Mouse (Mus musculus): Measurements from ENCODE around the gene Trappc2l. TPM values are rescaled to one million over a fixed set of nuclear protein-coding genes. Genes with fewer than 3 reads are reported as not detected.

Trappc2l gene
- total and polyA plus RNA-seq, 3 experiments, result 0.75 to 32.2 (median 31.8) TPM

DNA sequence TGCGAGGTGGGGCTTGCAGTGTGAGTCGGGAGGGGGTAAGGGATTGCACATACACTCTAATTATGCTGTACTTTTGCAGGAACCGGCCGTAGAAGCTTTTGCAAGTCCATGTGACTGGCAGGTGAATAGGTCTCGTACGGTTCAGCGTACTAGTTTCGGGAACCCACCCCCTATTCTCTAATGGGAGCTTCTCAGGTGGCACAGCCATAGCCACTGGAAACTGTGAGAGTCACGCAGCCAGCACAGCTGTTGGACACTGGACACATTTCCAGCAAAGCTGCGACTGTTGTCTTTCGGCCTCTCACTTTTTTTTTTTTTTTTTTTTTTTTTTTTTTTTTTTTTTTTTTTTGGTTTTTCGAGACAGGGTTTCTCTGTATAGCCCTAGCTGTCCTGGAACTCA, 4.6 kb upstream of the Trappc2l start:
- peaks cover 7% of the 10 kb centered on the region for H3K36me3 ChIP-seq (replicated peaks)
- peaks cover 15% of the 10 kb centered on the region for H3K4me1 ChIP-seq (ENCODE audit: insufficient read depth, low read depth, low read length)
- DNase-seq (ENCODE audit: low spot score) (no peak), ATAC-seq (ENCODE audit: extremely low read depth, insufficient number of reproducible peaks, low FRiP score, poor library complexity, severe bottlenecking) (no peak)
- H3K27me3 ChIP-seq (ENCODE audit: insufficient read depth, low read length), result peaks cover 35% of the 10 kb centered on the region
- no peaks in the 10 kb centered on the region for H3K9me3 ChIP-seq (replicated peaks)
- TF ChIP-seq GATA2 (IDR thresholded peaks at IDR 0.05; ENCODE audit: borderline replicate concordance, low read depth, low read length), result no peak
- TF ChIP-seq TAL1 (conservative IDR thresholded peaks at IDR 0.05; ENCODE audit: low read depth, low read length), result no peak
- no peak for TF ChIP-seq POLR2AphosphoS5 (IDR thresholded peaks at IDR 0.05; ENCODE audit: insufficient replicate concordance, low read depth, low read length)
- no peak for TF ChIP-seq GATA1 (IDR thresholded peaks at IDR 0.05; ENCODE audit: borderline replicate concordance, low read length)
- TF ChIP-seq CTCF (IDR thresholded peaks at IDR 0.05; ENCODE audit: low read depth, low read length), result no peak
- H3K4me3 ChIP-seq (ENCODE audit: low read depth, low read length), result no peak overlapping the region

DNA sequence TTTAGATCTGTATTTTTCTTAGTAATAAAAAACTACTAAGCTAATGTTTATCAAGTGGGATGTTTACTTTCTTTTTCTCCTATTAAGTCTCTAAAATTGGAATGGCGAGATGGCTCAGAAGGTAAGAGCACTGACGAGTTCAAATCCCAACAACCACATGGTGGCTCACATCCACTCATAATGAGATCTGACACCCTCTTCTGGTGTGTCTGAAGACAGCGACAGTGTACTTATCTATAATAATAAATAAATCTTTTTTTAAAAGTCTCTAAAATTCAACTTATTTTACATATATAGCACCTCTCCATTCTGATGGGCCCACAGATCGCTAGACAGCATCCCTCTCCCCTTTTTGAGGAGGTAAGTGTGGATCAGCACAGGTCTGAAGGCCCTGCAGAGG, 1.2 kb upstream of the Trappc2l start:
- H3K4me1 ChIP-seq (ENCODE audit: insufficient read depth, low read depth, low read length), result peaks cover 20% of the 10 kb centered on the region
- DNase-seq (ENCODE audit: low spot score), result no peak
- no peak overlapping the region for H3K4me3 ChIP-seq (ENCODE audit: low read depth, low read length)
- H3K9me3 ChIP-seq (replicated peaks), result no peaks in the 10 kb centered on the region
- TF ChIP-seq CTCF (IDR thresholded peaks at IDR 0.05; ENCODE audit: low read depth, low read length), result no peak
- H3K36me3 ChIP-seq (replicated peaks), result peaks cover 26% of the 10 kb centered on the region
- peaks cover 10% of the 10 kb centered on the region; the same call in 1 of the 2 replicates for H3K27me3 ChIP-seq (ENCODE audit: insufficient read depth, low read length)
- ATAC-seq (ENCODE audit: extremely low read depth, insufficient number of reproducible peaks, low FRiP score, poor library complexity, severe bottlenecking), result no peak

GRCm38 (mm10) chr8:122610612-122611277, 695 bp upstream of the Trappc2l start:
- ATAC-seq (ENCODE audit: extremely low read depth, insufficient number of reproducible peaks, low FRiP score, poor library complexity, severe bottlenecking) (no peak), DNase-seq (ENCODE audit: low spot score) (peak; percentile 48)
- peaks cover 6% of the 10 kb centered on the region; the same call in 1 of the 2 replicates for H3K27me3 ChIP-seq (ENCODE audit: insufficient read depth, low read length)

GRCm38 (mm10) chr8:122616181-122616905, 4.9 kb downstream of the Trappc2l start:
- H3K4me1 ChIP-seq (ENCODE audit: insufficient read depth, low read depth, low read length), result peaks cover 28% of the 10 kb centered on the region
- ATAC-seq (ENCODE audit: extremely low read depth, insufficient number of reproducible peaks, low FRiP score, poor library complexity, severe bottlenecking), result no peak

More at GRCm38 (mm10) chr8:122610612-122611277, 695 bp upstream of the Trappc2l start:
- Histone ChIP-seq H3K4me3 (ENCODE audit: low read depth, low read length) (peak overlapping the region; percentile 86), H3K4me1 (ENCODE audit: insufficient read depth, low read depth, low read length) (peaks cover 20% of the 10 kb centered on the region), H3K36me3 (replicated peaks) (peaks cover 31% of the 10 kb centered on the region), H3K9me3 (replicated peaks) (no peaks in the 10 kb centered on the region)
- TF ChIP-seq GATA1 (IDR thresholded peaks at IDR 0.05; ENCODE audit: borderline replicate concordance, low read length) (no peak), POLR2AphosphoS5 (IDR thresholded peaks at IDR 0.05; ENCODE audit: insufficient replicate concordance, low read depth, low read length) (no peak), CTCF (IDR thresholded peaks at IDR 0.05; ENCODE audit: low read depth, low read length) (no peak), TAL1 (conservative IDR thresholded peaks at IDR 0.05; ENCODE audit: low read depth, low read length) (no peak), GATA2 (IDR thresholded peaks at IDR 0.05; ENCODE audit: borderline replicate concordance, low read depth, low read length) (no peak)

DNA sequence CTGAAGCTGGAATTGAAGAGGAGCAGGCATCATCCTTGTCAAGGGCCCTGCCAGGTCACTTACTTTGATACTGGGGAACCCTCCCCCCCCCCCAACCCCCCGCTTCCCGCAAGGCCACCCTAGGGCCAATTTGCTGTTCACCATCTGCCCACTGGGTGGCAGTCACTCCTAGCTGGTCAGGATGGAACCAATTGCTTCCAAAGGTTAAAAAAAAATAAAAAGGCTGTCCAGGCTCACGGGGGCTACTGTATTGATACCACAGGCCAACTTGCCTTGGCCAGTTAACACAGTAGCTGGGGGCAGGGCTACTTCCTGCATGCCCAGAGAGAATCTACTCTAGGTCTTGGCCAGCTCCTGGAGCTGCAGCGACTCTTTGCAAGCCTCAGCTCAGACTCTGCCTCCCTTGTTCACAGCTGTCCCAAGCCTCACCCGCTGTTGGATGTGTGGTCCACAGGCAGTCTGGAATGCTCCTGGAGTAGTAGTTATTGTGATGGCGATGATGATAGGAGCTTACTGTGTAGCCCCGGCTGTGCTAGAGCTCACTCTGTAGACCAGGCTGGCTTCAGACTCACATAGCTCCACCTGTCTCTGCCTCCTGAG, 6.6 kb downstream of the Trappc2l start:
- DNase-seq (ENCODE audit: low spot score), result peak; percentile 62

More at GRCm38 (mm10) chr8:122616181-122616905, 4.9 kb downstream of the Trappc2l start:
- H3K36me3 ChIP-seq (replicated peaks), result peaks cover 43% of the 10 kb centered on the region
- H3K27me3 ChIP-seq (ENCODE audit: insufficient read depth, low read length), result peaks cover 13% of the 10 kb centered on the region
- DNase-seq (ENCODE audit: low spot score), result no peak
- H3K9me3 ChIP-seq (replicated peaks), result no peaks in the 10 kb centered on the region
- H3K4me3 ChIP-seq (ENCODE audit: low read depth, low read length), result no peak overlapping the region
- TF ChIP-seq TAL1 (conservative IDR thresholded peaks at IDR 0.05; ENCODE audit: low read depth, low read length) (no peak), CTCF (IDR thresholded peaks at IDR 0.05; ENCODE audit: low read depth, low read length) (no peak), GATA1 (IDR thresholded peaks at IDR 0.05; ENCODE audit: borderline replicate concordance, low read length) (no peak), POLR2AphosphoS5 (IDR thresholded peaks at IDR 0.05; ENCODE audit: insufficient replicate concordance, low read depth, low read length) (no peak), GATA2 (IDR thresholded peaks at IDR 0.05; ENCODE audit: borderline replicate concordance, low read depth, low read length) (no peak)

More for the DNA sequence above, 6.6 kb downstream of the Trappc2l start:
- Histone ChIP-seq H3K27me3 (ENCODE audit: insufficient read depth, low read length) (peaks cover 29% of the 10 kb centered on the region), H3K36me3 (replicated peaks) (peaks cover 36% of the 10 kb centered on the region), H3K4me3 (ENCODE audit: low read depth, low read length) (no peak overlapping the region), H3K4me1 (ENCODE audit: insufficient read depth, low read depth, low read length) (peaks cover 16% of the 10 kb centered on the region), H3K9me3 (replicated peaks) (no peaks in the 10 kb centered on the region)
- ATAC-seq (ENCODE audit: extremely low read depth, insufficient number of reproducible peaks, low FRiP score, poor library complexity, severe bottlenecking), result peak; percentile 28; the same call in 1 of the 2 replicates
- TF ChIP-seq GATA2 (IDR thresholded peaks at IDR 0.05; ENCODE audit: borderline replicate concordance, low read depth, low read length) (no peak), CTCF (IDR thresholded peaks at IDR 0.05; ENCODE audit: low read depth, low read length) (no peak), TAL1 (conservative IDR thresholded peaks at IDR 0.05; ENCODE audit: low read depth, low read length) (no peak), POLR2AphosphoS5 (IDR thresholded peaks at IDR 0.05; ENCODE audit: insufficient replicate concordance, low read depth, low read length) (no peak), GATA1 (IDR thresholded peaks at IDR 0.05; ENCODE audit: borderline replicate concordance, low read length) (no peak)

Data from G1E (cell line).